Mouse (Mus musculus): ENCODE data around the gene Rfc1.
"Not testable (repeated sequence)": the region's sequence is repeated elsewhere in the genome, so short reads cannot be mapped to it uniquely, and the experiment has no call there.

The Rfc1 gene

DNA sequence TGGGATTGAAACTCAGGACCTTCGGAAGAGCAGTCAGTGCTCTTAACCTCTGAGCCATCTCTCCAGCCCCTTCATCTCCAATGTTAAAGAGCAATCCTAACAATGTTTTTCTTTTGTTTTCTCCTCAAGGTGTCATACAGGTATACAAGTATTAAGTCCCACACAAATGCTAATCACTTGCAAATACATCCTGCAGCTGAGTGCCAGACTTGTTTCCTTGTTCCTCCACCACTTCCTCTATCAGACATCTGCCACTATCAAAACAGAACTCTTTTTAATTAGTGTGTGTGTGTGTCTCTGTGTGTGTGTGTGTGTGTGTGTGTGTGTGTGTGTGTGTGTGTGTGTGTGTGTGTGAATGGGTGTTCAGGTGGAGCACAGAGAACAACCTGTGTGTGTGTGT, 35.8 kb downstream of the Rfc1 start:
- DNase-seq (ENCODE audit: low spot score), result not testable (repeated sequence)

GRCm38 (mm10) chr5:65298167-65298950, 37.1 kb downstream of the Rfc1 start:
- DNase-seq (ENCODE audit: low spot score), result no peak

GRCm38 (mm10) chr5:65294270-65294669, 41.2 kb downstream of the Rfc1 start:
- no peak for DNase-seq (ENCODE audit: low spot score)

GRCm38 (mm10) chr5:65293627-65294026, 41.8 kb downstream of the Rfc1 start:
- no peak for DNase-seq (ENCODE audit: low spot score)

- DNase-seq (ENCODE audit: low spot score), result not testable (repeated sequence)
Measured at GRCm38 (mm10) chr5:65289009-65289408, 46.5 kb downstream of the Rfc1 start.

DNA sequence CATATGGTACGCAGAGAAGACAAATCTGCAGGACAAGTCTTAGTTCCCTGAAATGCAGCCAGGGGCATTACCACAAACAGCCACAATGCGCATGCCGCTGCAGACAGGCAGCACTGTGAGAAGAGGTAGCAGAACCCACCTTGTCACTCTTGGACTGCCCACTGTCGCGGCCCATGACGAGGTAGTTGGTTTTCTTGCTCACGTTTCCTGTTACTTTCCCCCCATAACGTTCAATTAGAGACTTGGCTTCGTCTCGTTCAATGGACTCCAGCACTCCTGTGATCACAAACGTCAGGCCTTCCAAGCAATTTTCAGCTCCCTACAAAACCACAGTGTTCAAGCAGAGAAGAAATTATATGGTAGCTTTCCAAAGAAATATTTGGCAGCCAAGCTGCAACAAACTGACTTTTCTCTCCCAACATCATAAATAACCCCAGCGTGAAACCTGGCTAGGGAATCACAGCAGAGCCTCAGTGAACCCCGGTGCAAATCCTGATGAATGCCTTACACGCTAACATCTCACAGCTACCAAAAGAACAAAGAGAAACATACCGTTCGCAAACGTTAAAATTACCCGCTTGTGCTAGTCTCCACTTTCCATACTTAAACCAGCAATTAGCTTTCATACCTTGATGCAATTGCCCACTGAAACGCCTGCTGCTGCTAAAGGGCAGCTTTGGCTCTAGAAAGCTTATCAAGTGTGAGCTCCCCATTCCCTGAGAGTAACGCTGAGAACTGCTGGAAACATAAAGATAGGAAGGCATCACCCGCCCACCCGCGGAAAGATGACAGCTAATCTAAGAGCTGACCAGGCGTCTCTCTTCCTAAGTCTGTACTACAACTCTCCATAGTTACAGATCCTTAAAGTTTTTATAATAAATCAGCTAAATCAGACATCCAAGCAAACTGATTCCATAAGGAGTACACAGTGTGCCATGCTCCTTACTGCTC, 47.4 kb downstream of the Rfc1 start:
- DNase-seq (ENCODE audit: low spot score), result no peak

- DNase-seq (ENCODE audit: low spot score), result peak; percentile 20
Measured at GRCm38 (mm10) chr5:65284171-65284570, 51.3 kb downstream of the Rfc1 start.

DNA sequence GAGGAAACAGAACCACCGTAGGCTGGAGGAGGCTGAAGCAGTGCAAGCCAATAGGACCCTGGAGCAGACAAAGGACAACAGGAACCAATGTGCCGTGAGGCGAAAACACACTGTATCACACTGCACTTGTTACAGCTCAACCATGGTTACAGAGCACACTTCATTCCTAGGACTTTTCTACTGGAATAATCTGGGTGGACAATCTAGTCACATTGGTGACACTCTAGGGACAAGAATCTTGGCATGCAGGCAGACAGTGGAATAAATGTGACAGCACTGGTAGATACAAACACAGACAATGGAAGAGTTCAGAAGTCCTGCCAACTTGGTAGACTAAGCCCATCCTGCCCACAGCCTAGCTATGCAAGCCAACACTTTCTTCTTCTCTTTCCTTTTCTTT, 54.3 kb downstream of the Rfc1 start:
- DNase-seq (ENCODE audit: low spot score), result no peak

DNA sequence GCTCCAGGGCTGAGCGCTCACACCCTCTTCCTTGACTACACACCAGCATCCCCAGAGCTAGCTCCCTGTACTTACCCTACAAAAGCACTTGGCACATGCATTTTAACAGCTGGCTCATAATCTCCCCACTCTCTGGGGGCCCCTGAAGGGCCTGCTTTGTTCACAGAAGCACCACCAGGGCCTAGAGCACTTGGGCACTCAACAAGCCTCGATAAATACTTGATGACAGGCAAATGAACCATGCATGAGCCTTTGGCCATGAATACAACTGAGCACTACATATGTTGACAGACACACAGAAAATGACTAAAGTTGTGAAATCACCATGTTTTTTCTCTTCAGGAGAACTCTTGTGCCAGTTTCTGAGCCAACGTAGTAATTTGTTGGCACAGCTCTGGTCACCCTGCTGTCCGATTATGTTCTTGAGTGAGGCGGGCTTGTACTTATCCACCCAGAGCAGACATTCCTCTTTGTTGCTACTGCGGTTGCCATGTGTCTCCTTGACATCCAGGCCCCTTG, 56.3 kb downstream of the Rfc1 start:
- no peak for DNase-seq (ENCODE audit: low spot score)

GRCm38 (mm10) chr5:65273966-65274365, 61.5 kb downstream of the Rfc1 start:
- no peak for DNase-seq (ENCODE audit: low spot score)

DNA sequence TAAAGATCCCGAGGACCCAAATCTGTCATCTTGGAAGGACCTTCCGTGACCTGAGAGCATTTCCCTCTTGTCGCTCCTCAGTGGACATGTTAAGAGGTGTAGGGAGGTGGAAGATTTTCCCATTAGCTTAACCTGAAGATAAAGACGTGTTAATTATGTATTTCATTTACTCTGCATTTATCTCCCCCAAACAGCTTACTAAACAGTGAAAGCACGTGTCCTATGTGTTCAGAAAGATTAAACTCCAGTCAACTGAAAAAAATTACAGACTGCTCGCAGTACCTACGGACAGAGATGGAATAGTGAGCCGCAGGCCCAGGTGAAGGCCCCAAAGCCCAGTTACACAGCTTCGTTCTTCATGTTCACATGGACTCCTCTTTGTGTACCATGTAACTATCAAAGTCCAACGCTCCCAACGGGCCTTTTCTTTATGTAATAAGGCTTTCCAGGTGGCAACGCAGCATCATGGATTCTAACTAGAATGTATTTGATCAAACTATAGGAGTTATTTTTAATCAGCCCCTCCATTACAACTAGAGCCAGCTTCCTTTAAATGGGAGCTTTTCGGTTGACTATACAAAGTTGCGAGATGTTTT, 77.5 kb downstream of the Rfc1 start:
- no peak for DNase-seq (ENCODE audit: low spot score)

GRCm38 (mm10) chr5:65250185-65250855, 85.2 kb downstream of the Rfc1 start:
- no peak for DNase-seq (ENCODE audit: low spot score)

DNA sequence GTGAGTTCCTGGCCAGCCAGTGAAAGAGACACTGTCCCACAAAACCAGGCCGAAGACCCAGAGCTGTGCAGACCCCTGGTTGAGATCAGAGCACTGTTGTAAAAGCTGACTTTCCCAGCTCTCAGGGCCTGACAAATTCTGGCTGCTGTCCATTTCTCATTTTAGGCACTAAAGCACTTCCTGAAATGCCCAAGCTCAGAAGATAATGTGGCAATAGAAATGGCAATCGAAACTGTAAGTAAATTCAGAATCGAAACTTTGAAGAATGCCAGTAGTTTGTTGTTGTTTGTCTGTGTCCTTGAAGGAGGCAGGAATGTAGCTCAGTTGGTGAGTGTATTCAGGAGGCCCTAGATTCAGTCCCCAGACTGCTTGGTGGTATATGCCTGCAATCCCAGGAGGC, 88.2 kb downstream of the Rfc1 start:
- no peak for DNase-seq (ENCODE audit: low spot score)

DNA sequence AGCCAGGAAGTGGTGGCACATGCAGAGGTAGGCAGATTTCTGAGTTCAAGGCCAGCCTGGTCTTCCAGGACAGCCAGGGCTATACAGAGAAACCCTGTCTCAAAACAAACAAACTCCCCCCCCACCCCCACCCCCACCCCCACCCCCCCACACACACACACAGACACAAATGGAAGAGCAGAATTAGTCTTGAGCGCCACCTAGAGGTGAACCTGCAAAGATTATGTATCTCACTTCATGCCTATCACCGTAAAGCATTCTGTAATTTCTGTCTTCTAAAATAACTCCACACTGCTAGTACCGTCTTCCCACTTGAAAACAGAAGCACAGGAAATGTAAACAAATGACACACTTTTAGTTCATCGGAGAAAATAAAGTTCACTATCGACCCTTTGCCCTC, 92.7 kb downstream of the Rfc1 start:
- peak; percentile 28 for DNase-seq (ENCODE audit: low spot score)

- DNase-seq (ENCODE audit: low spot score), result no peak
Measured at GRCm38 (mm10) chr5:65231289-65232003, 104.0 kb downstream of the Rfc1 start.

DNA sequence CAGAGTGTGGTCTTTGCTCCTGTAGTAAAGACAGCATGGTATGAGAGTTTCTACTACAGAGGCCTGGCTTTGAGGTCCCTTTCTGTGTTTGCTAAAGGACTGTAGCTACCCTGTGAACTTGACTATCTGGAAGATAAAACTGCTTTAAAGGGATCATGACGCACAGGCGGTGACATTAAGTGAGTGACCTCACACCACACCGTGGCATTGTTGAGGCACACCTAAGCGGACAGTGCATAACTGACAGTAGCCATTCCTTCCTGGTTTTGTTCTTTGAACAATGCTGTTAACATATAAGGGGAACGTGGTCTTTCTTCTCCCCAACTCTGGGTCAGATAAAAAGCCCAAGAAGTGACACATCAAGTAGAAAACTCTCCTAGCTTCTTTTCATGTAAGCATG, 111.4 kb downstream of the Rfc1 start:
- DNase-seq (ENCODE audit: low spot score), result no peak

GRCm38 (mm10) chr5:65221037-65221436, 114.4 kb downstream of the Rfc1 start:
- no peak for DNase-seq (ENCODE audit: low spot score)

- DNase-seq (ENCODE audit: low spot score), result peak; percentile 27
Measured at GRCm38 (mm10) chr5:65217305-65218269, 117.9 kb downstream of the Rfc1 start.

- peak; percentile 28 for DNase-seq (ENCODE audit: low spot score)
Measured at GRCm38 (mm10) chr5:65213321-65213720, 122.1 kb downstream of the Rfc1 start.
